Mouse (Mus musculus) limb, embryonic 11.5 days (tissue): ENCODE data around the gene Icam5. TPM values are rescaled to one million over a fixed set of nuclear protein-coding genes. Genes with fewer than 3 reads are reported as not detected.

ENCODE experiments used
- ATAC-seq: fragments of 200-750 bp; cut with Nextera tagmentation; 2 replicates; pipeline ENCODE4 v1.8.0; 2017; ENCODE audit warnings: low read depth; ENCODE audit not compliant: insufficient number of reproducible peaks, low FRiP score, low TSS enrichment
- DNase-seq: peaks from one replicate; pipeline ENCODE4 v3.0.0-alpha.2; 2015; ENCODE audit warnings: low spot score
- H3K27ac ChIP-seq: fragments of 300-500 bp; sonication (generic); replicated peaks from 2 replicates; pipeline ENCODE4 v1.5.1; 2014; ENCODE audit warnings: low read depth, mild to moderate bottlenecking, low read length
- H3K27me3 ChIP-seq: fragments of 300-500 bp; sonication (generic); 2 replicates; pipeline ENCODE4 v1.6.1; 2014; ENCODE audit warnings: mild to moderate bottlenecking, low read length, mixed read lengths; ENCODE audit not compliant: control insufficient read depth, insufficient read depth
- H3K36me3 ChIP-seq: fragments of 300-500 bp; sonication (generic); 2 replicates; pipeline ENCODE4 v1.6.1; 2014; ENCODE audit warnings: mild to moderate bottlenecking, low read length, moderate library complexity, mixed read lengths; ENCODE audit not compliant: control insufficient read depth, insufficient read depth
- H3K4me1 ChIP-seq: fragments of 300-500 bp; sonication (generic); 2 replicates; pipeline ENCODE4 v1.6.1; 2014; ENCODE audit warnings: low read length, mixed read lengths; ENCODE audit not compliant: control insufficient read depth, insufficient read depth
- H3K4me2 ChIP-seq: fragments of 300-500 bp; sonication (generic); 2 replicates; pipeline ENCODE4 v1.6.1; 2014; ENCODE audit warnings: low read depth, mild to moderate bottlenecking, moderate library complexity; ENCODE audit not compliant: severe bottlenecking
- H3K4me3 ChIP-seq: fragments of 300-500 bp; sonication (generic); 2 replicates; pipeline ENCODE4 v1.5.1; 2014; ENCODE audit warnings: low read depth, low read length
- H3K9ac ChIP-seq: fragments of 300-500 bp; sonication (generic); 2 replicates; pipeline ENCODE4 v1.6.1; 2014; ENCODE audit warnings: mild to moderate bottlenecking, low read length
- H3K9me3 ChIP-seq: fragments of 300-500 bp; sonication (generic); 2 replicates; pipeline ENCODE4 v1.6.1; 2016; ENCODE audit warnings: low read length; ENCODE audit not compliant: control insufficient read depth
- WGBS: fragments of 180-500 bp; shearing (Covaris S2); extraction: QIAGEN DNeasy Blood & Tissue Kit; methylation state at CpG from one replicate; pipeline ENCODE4 v1.1.7; 2014; 5-methylcytosine and 5-hydroxymethylcytosine counted together
- polyA plus RNA-seq: library from polyadenylated mRNA; unstranded; fragments of >200 nt; fragmentation: Nextera tagmentation; extraction: Ambion mirVana; gene quantifications from 2 replicates; pipeline ENCODE4 v1.2.1, GENCODE M21; 2014

Gene Icam5
- polyA plus RNA-seq, 1 experiment from 2014 or later = not detected

DNA sequence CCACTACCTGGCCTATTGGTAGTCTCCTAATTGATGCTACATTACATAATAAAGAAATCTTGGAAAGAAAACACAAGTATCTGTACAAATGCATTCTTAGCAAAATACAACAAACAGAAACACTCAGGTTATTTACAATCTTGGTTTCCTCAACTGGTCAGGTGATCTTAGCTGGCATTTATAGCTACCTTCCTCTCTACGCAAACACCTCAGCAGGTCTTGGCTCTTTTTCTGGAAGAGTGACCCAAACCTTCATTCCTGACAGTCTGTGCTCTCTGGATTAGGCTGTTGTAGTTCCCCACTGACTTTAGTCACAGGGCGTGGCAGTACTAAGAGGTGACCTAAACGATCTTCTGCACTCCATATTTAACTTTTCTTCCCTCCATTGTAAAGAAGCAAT, 13.4 kb downstream of the Icam5 start:
- no peak overlapping the region for H3K27ac ChIP-seq
- H3K4me3 ChIP-seq = no peak overlapping the region
- no peaks in the 10 kb centered on the region for H3K36me3 ChIP-seq
- no peak overlapping the region for H3K4me2 ChIP-seq
- no peaks in the 10 kb centered on the region for H3K9me3 ChIP-seq
- ATAC-seq (no peak), DNase-seq (no peak)
- H3K27me3 ChIP-seq = peaks cover 1% of the 10 kb centered on the region; the same call in 1 of the 2 replicates
- H3K9ac ChIP-seq = no peak overlapping the region
- H3K4me1 ChIP-seq = no peaks in the 10 kb centered on the region
- 81% methylated on average over 3 of the region's 3 CpGs for WGBS

DNA sequence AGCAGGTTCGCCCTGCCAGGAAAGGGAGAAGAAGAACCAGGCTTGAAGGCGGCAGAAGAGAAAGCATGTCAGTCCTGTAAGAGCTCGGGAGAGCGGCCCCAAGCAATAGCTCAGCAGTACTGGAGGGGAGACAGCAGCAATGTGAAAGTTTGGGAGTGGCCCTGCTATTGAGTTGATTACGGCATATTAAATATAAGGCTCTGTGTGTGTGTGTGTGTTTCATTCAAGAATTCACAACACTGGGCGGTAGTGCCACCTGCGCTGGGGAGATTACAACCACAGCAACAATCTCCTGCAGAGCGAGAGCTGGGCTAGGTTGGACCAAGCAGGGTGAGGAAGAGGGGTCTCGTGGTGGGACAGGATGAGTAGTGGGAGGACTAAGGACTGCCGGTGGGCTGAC, 19.7 kb downstream of the Icam5 start:
- H3K27me3 ChIP-seq = no peaks in the 10 kb centered on the region
- H3K9me3 ChIP-seq = no peaks in the 10 kb centered on the region
- H3K27ac ChIP-seq = no peak overlapping the region
- H3K4me3 ChIP-seq = no peak overlapping the region
- H3K36me3 ChIP-seq = no peaks in the 10 kb centered on the region
- H3K4me2 ChIP-seq = no peak overlapping the region
- H3K9ac ChIP-seq = no peak overlapping the region
- 61% methylated on average over 10 of the region's 10 CpGs for WGBS
- no peak for ATAC-seq
- DNase-seq = no peak
- no peaks in the 10 kb centered on the region for H3K4me1 ChIP-seq

DNA sequence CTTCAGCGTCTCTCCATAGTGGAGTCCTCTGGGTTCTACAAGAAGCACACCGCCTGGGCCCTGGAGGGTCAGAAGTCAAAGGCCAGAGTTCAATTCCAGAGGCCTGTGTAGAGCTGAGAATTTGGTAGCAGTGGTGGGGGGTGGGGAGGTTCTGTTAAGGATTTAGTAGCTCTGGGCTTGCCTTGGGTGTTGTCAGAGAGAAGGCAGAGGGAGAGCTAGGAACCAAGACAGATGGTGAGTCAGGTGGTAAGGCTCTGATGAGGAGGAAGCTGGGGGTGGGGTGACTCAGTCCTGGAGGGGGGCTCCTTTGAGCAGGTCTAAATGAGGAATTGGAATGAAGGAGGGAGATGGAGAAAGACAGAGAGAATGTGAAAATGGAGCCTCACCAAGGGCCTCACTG, 31.1 kb downstream of the Icam5 start:
- no peak overlapping the region for H3K4me2 ChIP-seq
- no peak overlapping the region for H3K27ac ChIP-seq
- H3K9me3 ChIP-seq = no peaks in the 10 kb centered on the region
- H3K4me1 ChIP-seq = no peaks in the 10 kb centered on the region
- WGBS = 86% methylated on average over 2 of the region's 2 CpGs
- H3K9ac ChIP-seq = no peak overlapping the region
- no peak overlapping the region for H3K4me3 ChIP-seq
- DNase-seq = no peak
- peaks cover 8% of the 10 kb centered on the region; the same call in 1 of the 2 replicates for H3K36me3 ChIP-seq
- no peak for ATAC-seq
- H3K27me3 ChIP-seq = no peaks in the 10 kb centered on the region

DNA sequence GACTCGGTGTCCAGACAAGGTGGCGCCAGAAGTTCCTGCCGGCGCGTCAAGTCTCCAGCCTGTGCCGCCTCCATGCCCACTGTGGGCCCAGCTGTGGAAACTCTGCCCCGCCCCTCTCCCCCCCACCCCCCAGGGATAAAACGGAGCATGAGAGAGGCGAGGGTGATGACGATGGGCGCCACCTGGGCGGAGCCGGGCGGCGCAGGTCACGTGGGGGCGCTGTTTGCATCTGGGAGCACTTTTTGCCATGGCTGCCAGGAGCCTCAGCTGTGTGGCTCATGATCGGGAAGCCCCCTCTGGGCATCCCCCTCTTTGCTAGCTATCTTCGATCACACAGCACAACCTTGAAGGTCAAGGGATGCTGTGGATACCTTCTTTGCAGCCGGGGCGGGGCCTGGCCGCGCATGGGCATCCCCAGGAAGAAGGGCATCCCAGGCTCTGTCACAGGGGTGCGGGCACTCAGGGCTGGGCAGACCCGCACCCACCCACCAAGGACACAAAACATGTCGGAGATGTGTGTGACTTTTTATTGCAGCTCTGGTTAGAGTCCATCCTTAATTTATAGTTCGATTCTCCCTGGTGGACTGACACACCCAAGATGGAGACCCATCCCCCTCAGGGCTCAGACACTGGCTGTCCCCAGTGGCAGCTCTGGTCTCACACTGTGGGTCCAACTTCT, 35.3 kb downstream of the Icam5 start, which contains the start of gene Zglp1:
Gene Zglp1, minus strand, starts transcription at position 88 of the 679 bp plus-strand sequence.
- H3K4me2 ChIP-seq = no peak within 1 kb of the TSS
- H3K27ac ChIP-seq = no peak within 1 kb of the TSS
- ATAC-seq = no peak
- 84% methylated on average over 26 of the region's 27 CpGs for WGBS
- no peak for DNase-seq
- H3K9ac ChIP-seq = no peak within 1 kb of the TSS
- H3K4me3 ChIP-seq = no peak within 1 kb of the TSS
- peaks cover 13% of the 10 kb centered on the region; the same call in 1 of the 2 replicates for H3K36me3 ChIP-seq
- H3K27me3 ChIP-seq = no peaks in the 10 kb centered on the region
- no peaks in the 10 kb centered on the region for H3K4me1 ChIP-seq
- H3K9me3 ChIP-seq = no peaks in the 10 kb centered on the region

DNA sequence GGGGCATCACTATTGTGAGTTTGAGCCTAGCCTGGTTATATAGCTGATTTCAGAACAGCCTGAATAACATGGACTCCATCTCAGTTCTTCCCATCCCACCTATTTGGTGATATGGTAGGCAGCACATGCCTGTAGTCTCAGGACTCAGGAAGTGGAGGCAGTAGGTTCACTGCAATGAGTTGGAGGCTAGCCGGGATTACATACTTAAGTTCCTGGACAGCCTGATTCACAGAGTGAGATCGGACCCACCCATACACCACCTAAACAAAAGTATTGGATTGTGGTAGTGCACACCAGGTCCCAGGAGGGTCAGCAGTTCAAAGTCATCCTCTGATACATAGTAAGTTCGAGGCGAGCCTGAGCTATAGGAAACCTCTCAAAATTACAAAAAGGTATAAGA, 40.8 kb downstream of the Icam5 start:
- H3K9me3 ChIP-seq = no peaks in the 10 kb centered on the region
- peaks cover 22% of the 10 kb centered on the region for H3K36me3 ChIP-seq
- H3K4me1 ChIP-seq = peaks cover 4% of the 10 kb centered on the region; the same call in 1 of the 2 replicates
- peak overlapping the region; percentile 92 for H3K9ac ChIP-seq
- no peaks in the 10 kb centered on the region for H3K27me3 ChIP-seq
- DNase-seq (no peak), ATAC-seq (peak; percentile 7)
- H3K27ac ChIP-seq = no peak overlapping the region
- H3K4me2 ChIP-seq = peak overlapping the region; percentile 70
- 21% methylated on average over 4 of the region's 4 CpGs for WGBS
- peak overlapping the region; percentile 86 for H3K4me3 ChIP-seq

DNA sequence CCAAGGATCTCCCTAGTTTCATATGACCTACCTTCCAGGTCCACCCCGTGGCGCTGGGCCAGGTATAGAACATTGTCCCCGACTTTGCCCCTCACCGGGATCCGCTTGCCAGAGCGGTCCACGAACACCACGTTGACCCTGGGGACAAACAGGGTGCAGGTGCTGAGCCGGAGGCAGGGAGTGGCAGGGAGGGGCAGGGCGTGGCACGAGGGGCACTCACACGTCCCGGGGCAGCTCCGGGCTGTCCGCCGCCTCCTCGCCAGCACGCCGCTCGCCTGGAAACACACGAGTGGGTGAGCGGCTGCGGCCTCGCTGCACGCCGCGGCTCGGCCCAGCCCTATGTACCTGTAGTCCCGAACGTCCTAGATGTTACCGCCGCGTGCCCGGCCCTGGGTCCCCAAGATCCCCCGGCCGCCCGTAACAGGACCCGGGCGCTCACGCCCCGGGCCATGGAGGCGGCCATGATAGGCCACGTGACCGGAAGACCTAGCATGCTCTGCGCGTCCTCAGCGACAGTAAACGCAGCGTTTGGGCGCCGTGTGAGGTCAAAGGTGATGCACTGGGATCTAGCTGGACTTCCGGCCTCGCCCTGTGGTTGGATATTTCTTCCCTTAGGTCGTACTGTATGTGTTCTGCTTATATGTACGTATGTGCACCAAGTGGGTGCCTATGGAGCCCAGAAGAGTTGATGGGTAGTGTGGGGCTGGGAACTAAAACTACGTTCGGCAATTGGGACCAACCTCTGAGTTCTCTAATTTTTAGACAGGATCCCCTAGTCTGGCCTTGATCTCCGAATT, 41.4 kb downstream of the Icam5 start, which contains the start of the genes Gm49373 and Fdx1l:
Gene Gm49373, minus strand, starts transcription at position 53 of the 797 bp plus-strand sequence.
Gene Fdx1l, minus strand, starts transcription at position 571 of the 797 bp plus-strand sequence.
- peak within 1 kb of the TSS; percentile 8; the same call in 1 of the 2 replicates for H3K27ac ChIP-seq
- H3K4me3 ChIP-seq = peak within 1 kb of the TSS; percentile 86
- peak within 1 kb of the TSS; percentile 70 for H3K4me2 ChIP-seq
- peak within 1 kb of the TSS; percentile 92 for H3K9ac ChIP-seq
- 3% methylated on average over 56 of the region's 58 CpGs for WGBS
- H3K9me3 ChIP-seq = no peaks in the 10 kb centered on the region
- peaks cover 20% of the 10 kb centered on the region for H3K36me3 ChIP-seq
- H3K27me3 ChIP-seq = no peaks in the 10 kb centered on the region
- H3K4me1 ChIP-seq = peaks cover 4% of the 10 kb centered on the region; the same call in 1 of the 2 replicates
- DNase-seq = peak; percentile 91
- peak; percentile 87 for ATAC-seq

DNA sequence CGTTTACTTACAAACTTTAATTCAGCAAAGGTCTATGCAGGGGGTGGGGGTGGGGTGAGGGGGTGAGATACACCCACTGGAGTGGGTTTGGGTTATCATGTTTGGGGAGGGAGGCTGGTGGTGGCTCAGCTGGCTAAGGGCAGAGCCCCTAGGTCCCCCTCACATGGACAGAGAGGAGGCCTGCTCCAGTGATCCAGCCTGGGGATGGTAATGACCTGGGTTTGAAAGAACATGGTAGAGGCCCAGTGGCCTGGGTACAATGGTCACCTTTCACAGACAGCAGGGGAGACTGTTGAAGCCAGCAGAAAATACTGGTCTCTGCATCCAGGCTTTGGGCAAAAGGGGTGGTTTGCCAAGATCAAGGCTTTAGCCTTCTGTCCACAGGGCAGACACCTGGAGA, 42.3 kb downstream of the Icam5 start:
- H3K4me2 ChIP-seq = no peak overlapping the region

DNA sequence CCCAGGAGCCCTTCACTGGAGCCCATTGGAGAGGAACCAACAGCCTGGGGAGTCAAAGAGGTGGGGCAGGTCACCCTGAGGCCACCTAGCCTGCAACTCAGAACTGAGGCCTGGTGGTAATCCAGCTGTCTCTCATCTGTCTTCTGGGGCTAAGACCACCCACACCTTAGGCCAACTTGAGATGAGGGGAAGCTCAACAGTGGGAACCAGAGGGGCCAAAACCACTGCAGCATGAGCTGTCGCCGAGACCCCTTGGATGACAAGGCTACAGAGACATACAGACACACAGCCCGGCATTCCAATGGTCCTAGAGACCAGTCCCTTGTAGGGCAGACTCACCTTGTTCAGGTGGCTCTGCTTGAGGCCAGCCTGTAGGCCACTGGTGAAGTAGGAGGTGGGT, 43.8 kb downstream of the Icam5 start:
- no peak overlapping the region for H3K4me3 ChIP-seq
- no peaks in the 10 kb centered on the region for H3K27me3 ChIP-seq
- H3K9me3 ChIP-seq = no peaks in the 10 kb centered on the region
- ATAC-seq = no peak
- H3K36me3 ChIP-seq = peaks cover 43% of the 10 kb centered on the region
- WGBS = 87% methylated on average over 3 of the region's 3 CpGs
- DNase-seq = no peak
- no peak overlapping the region for H3K27ac ChIP-seq
- H3K4me2 ChIP-seq = no peak overlapping the region
- H3K4me1 ChIP-seq = peaks cover 4% of the 10 kb centered on the region; the same call in 1 of the 2 replicates
- H3K9ac ChIP-seq = no peak overlapping the region

More for the DNA sequence above, 42.3 kb downstream of the Icam5 start:
- no peaks in the 10 kb centered on the region for H3K9me3 ChIP-seq
- H3K27ac ChIP-seq = no peak overlapping the region
- no peaks in the 10 kb centered on the region for H3K27me3 ChIP-seq
- no peak overlapping the region for H3K4me3 ChIP-seq
- no peak overlapping the region; the same call in 1 of the 2 replicates for H3K9ac ChIP-seq
- no peak for ATAC-seq
- 87% methylated on average over 1 of the region's 1 CpGs for WGBS
- DNase-seq = no peak
- peaks cover 4% of the 10 kb centered on the region; the same call in 1 of the 2 replicates for H3K4me1 ChIP-seq
- H3K36me3 ChIP-seq = peaks cover 29% of the 10 kb centered on the region
